Mouse (Mus musculus) C2C12 (cell line): ENCODE data around the gene Cntnap5b.

ENCODE experiments used
- CEBPB ChIP-seq: IDR thresholded peaks from one replicate; pipeline ENCODE4 v1.6.1; 2011; ENCODE audit warnings: low read depth, mild to moderate bottlenecking, control low read depth, moderate library complexity
- CTCF ChIP-seq: IDR thresholded peaks from one replicate; pipeline ENCODE4 v1.5.1; 2011; ENCODE audit not compliant: control insufficient read depth, insufficient read depth, insufficient read length
- MYOG ChIP-seq: IDR thresholded peaks from one replicate; pipeline ENCODE4 v1.6.1; 2011; ENCODE audit not compliant: control insufficient read depth, insufficient read length; ENCODE audit errors: extremely low read depth

DNA sequence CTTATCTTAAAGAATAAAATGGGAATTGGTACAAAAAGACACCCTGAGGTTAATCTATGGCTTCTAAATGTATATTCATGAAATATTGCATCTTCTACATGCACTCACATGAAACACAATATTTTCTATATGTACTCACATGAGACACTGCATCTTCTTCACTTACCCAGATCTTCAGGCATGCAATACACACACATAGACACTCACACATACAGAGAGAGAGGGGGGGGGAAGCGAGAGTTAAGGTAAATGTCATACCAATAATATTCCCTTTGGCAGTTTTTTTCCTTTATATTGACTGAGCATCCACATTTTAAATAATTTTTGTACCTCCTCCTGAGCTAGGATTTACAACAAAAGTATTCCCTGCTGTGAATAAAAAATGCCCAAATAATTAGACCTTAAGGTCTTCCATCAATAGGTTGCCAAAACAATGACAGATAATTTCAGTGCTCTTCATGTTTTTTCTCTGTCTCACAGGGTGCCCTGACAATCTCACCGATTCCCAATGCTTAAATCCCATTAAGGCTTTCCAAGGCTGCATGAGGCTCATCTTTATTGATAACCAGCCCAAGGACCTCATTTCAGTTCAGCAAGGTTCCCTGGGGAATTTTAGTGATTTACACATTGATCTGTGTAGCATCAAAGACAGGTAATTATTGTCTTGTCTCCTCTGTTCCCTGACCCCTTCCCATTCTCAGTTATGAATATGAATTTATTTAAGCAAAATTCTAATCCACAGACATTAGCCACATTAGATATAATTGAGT lies 391.2 kb downstream of the Cntnap5b start:
- no peak for TF ChIP-seq CTCF
- TF ChIP-seq CEBPB, result no peak
- TF ChIP-seq MYOG, result no peak
